Mouse (Mus musculus) lung, embryonic 15.5 days (tissue): ENCODE data around the gene Ubox5. TPM values are rescaled to one million over a fixed set of nuclear protein-coding genes. Genes with fewer than 3 reads are reported as not detected.
A peak's percentile ranks its signal among the peaks of the same experiment; 100 is the strongest.

ENCODE experiments used
- ATAC-seq: fragments of 200-750 bp; cut with Nextera tagmentation; 2 replicates; pipeline ENCODE4 v1.8.0; 2017; ENCODE audit warnings: moderate number of reproducible peaks, borderline replicate concordance; ENCODE audit not compliant: low FRiP score, low TSS enrichment; ENCODE audit errors: extremely low read depth
- H3K27ac ChIP-seq: fragments of 300-500 bp; sonication (generic); 2 replicates; pipeline ENCODE4 v1.5.1; 2015; ENCODE audit warnings: moderate library complexity, mild to moderate bottlenecking, inconsistent platforms
- H3K27me3 ChIP-seq: fragments of 300-500 bp; sonication (generic); 2 replicates; pipeline ENCODE4 v1.6.1; 2015; ENCODE audit warnings: inconsistent platforms
- H3K36me3 ChIP-seq: fragments of 300-500 bp; sonication (generic); 2 replicates; pipeline ENCODE4 v1.6.1; 2015; ENCODE audit warnings: inconsistent platforms
- H3K4me1 ChIP-seq: fragments of 300-500 bp; sonication (generic); 2 replicates; pipeline ENCODE4 v1.6.1; 2015; ENCODE audit warnings: inconsistent platforms
- H3K4me2 ChIP-seq: fragments of 300-500 bp; sonication (generic); 2 replicates; pipeline ENCODE4 v1.6.1; 2015; ENCODE audit warnings: inconsistent platforms, mild to moderate bottlenecking, moderate library complexity
- H3K4me3 ChIP-seq: fragments of 300-500 bp; sonication (generic); 2 replicates; pipeline ENCODE4 v1.5.1; 2015; ENCODE audit warnings: mild to moderate bottlenecking, inconsistent platforms
- H3K9ac ChIP-seq: fragments of 300-500 bp; sonication (generic); 2 replicates; pipeline ENCODE4 v1.6.1; 2015; ENCODE audit warnings: inconsistent platforms
- H3K9me3 ChIP-seq: fragments of 300-500 bp; sonication (generic); 2 replicates; pipeline ENCODE4 v1.6.1; 2016; ENCODE audit warnings: inconsistent platforms
- WGBS: fragments of 180-500 bp; shearing (Covaris S2); methylation state at CpG from one replicate; pipeline ENCODE4 v1.1.7; 2015; 5-methylcytosine and 5-hydroxymethylcytosine counted together
- polyA plus RNA-seq: library from polyadenylated mRNA; unstranded; fragments of >200 nt; fragmentation: Nextera tagmentation; extraction: Ambion mirVana; gene quantifications from 2 replicates; pipeline ENCODE4 v1.2.1, GENCODE M21; 2015

Ubox5 gene
- polyA plus RNA-seq: 10.4 and 10.5 TPM in 2 replicates

DNA sequence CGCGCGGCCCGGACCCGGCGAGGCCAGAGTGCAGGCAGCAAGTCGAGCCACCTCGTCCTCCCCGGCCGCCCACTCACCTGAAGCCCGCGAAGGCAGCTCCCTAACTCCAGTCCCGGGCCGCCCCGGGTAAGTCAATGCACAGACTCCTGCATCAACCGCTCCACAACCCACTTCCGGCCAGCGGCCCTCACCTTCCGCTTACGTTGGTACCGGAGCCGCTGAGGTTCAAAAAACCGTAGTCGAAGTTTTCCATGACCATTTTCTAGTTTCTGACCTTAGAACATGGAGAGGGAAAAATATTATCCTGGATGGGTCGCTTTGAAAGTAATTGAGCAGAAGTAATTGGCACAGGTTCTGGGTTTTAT, at the start of gene Ubox5, which contains the start of gene Fastkd5:
Ubox5 (minus strand) TSS at position 200 of the 365 bp plus-strand sequence.
Fastkd5 (minus strand) TSS at position 189 of the 365 bp plus-strand sequence.
- ATAC-seq: peak; percentile 80
- H3K27ac ChIP-seq: peak within 1 kb of the TSS; percentile 67
- peaks cover 14% of the 10 kb centered on the region for H3K27me3 ChIP-seq
- peaks cover 13% of the 10 kb centered on the region for H3K4me1 ChIP-seq
- H3K36me3 ChIP-seq: peaks cover 19% of the 10 kb centered on the region; the same call in 1 of the 2 replicates
- no peaks in the 10 kb centered on the region for H3K9me3 ChIP-seq
- H3K9ac ChIP-seq: peak within 1 kb of the TSS; percentile 92
- under 1% methylated on average over 25 of the region's 25 CpGs for WGBS
- peak within 1 kb of the TSS; percentile 76 for H3K4me2 ChIP-seq
- peak within 1 kb of the TSS; percentile 100 for H3K4me3 ChIP-seq

DNA sequence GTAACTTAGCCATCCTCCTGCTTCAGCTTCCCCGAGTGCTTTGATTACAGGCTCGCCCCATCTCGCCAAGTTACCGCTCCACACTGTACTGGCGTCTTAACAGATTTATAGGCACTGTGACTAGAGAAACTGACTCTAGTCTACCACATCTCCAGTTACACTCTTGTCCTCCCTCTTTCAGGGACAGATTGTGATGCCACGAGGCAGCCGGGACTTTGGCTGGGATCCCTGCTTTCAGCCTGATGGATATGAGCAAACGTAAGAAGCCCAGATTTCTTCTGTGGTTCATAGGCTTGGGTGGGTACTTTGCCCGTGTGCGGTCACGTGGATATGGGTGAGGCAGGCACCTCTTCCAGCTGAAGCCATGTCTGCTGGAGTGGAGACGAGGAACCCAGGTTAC, 49.3 kb upstream of the Ubox5 start:
- no peak for ATAC-seq
- 92% methylated on average over 12 of the region's 12 CpGs for WGBS

DNA sequence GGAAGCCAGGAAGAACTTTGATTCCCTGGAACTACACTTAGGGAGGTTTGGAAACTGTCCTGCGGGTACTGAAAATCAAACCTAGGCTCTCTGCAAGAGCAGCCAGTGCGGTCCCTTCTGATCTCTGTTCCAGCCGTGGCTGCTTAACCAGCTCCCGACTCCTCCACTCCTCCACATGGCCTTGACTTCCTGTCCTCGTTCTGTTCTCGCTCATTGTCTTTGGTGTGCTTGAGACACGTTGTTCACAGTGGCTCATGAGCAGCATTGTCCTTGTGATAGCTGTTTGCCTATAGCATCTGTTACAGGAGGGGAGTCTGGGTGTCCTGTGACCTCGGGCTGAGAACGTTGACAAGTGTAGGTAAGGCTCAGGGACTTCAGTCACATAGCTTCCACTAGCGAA, 47.4 kb upstream of the Ubox5 start:
- WGBS: 83% methylated on average over 10 of the region's 10 CpGs
- H3K27me3 ChIP-seq: no peaks in the 10 kb centered on the region
- no peak for ATAC-seq
- H3K4me1 ChIP-seq: no peaks in the 10 kb centered on the region
- H3K36me3 ChIP-seq: peaks cover 87% of the 10 kb centered on the region
- H3K4me3 ChIP-seq: no peak overlapping the region
- no peak overlapping the region for H3K9ac ChIP-seq
- no peaks in the 10 kb centered on the region for H3K9me3 ChIP-seq
- no peak overlapping the region for H3K27ac ChIP-seq
- H3K4me2 ChIP-seq: no peak overlapping the region

More for the DNA sequence above, 49.3 kb upstream of the Ubox5 start:
- H3K36me3 ChIP-seq: peaks cover 77% of the 10 kb centered on the region
- H3K4me3 ChIP-seq: no peak overlapping the region
- no peaks in the 10 kb centered on the region for H3K9me3 ChIP-seq
- no peak overlapping the region for H3K27ac ChIP-seq
- no peak overlapping the region for H3K9ac ChIP-seq
- H3K4me1 ChIP-seq: no peaks in the 10 kb centered on the region
- no peak overlapping the region for H3K4me2 ChIP-seq
- no peaks in the 10 kb centered on the region for H3K27me3 ChIP-seq

DNA sequence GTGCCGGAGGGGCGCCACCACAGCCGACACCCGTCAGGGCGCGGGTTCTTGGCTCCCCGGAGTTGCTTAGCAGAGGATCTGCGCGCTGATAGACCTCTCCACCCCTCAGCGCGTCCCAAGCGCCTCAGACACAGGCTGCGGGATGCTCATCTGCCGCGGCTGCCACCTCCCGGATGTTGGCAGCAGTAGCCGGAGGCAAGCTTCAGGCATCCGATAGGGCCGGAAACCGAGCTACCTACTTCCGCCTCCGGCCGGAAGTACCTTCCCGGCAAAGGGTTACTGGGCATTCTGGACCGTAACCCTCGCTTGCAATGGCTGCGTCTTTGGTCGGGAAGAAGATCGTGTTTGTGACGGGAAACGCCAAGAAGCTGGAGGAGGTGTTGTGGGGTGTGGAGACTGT, 37.7 kb upstream of the Ubox5 start, which contains the start of gene Itpa:
Itpa (plus strand) TSS at position 52 of the 400 bp plus-strand sequence.
- H3K27ac ChIP-seq: peak within 1 kb of the TSS; percentile 81
- H3K4me1 ChIP-seq: peaks cover 30% of the 10 kb centered on the region
- no peaks in the 10 kb centered on the region for H3K27me3 ChIP-seq
- peak within 1 kb of the TSS; percentile 65 for H3K9ac ChIP-seq
- peak within 1 kb of the TSS; percentile 90 for H3K4me2 ChIP-seq
- under 1% methylated on average over 31 of the region's 31 CpGs for WGBS
- H3K36me3 ChIP-seq: peaks cover 13% of the 10 kb centered on the region
- H3K9me3 ChIP-seq: no peaks in the 10 kb centered on the region
- ATAC-seq: peak; percentile 65
- H3K4me3 ChIP-seq: peak within 1 kb of the TSS; percentile 70

DNA sequence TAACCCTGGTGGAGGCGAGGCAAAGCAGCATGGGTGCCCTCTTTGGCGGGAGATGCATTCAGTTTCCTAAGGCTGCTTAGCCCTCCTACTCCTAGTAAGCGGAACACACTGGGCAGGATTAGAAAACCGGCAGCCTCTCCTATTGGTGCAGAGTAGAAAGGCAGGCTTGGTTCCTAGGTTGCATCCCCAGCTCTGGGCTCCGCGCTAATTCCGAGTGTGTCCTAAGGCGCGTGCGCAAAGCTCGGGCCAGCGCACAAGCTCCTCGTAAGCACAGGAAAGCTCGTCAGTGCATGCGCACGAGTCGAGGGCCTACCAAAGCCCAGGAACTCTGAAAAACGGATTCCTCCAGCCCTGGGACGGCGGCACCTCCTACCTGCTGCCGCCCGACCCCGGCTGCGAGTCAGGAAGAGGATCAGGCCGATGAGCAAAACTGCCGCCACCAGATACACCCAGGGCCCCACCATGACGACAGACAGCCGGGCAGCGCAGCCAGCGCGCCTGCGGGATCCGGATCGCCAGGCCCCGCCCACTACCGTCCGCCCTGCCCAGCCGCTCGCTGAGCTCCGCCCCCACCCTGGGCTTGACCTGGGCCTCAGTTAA, 34.4 kb upstream of the Ubox5 start, which contains the start of gene Ddrgk1:
Ddrgk1 (minus strand) TSS at position 558 of the 600 bp plus-strand sequence.
- Histone ChIP-seq H3K27ac (peak within 1 kb of the TSS; percentile 95), H3K36me3 (peaks cover 22% of the 10 kb centered on the region), H3K27me3 (no peaks in the 10 kb centered on the region), H3K9ac (peak within 1 kb of the TSS; percentile 76), H3K9me3 (no peaks in the 10 kb centered on the region), H3K4me3 (peak within 1 kb of the TSS; percentile 55), H3K4me2 (peak within 1 kb of the TSS; percentile 82), H3K4me1 (peaks cover 24% of the 10 kb centered on the region)
- under 1% methylated on average over 40 of the region's 40 CpGs for WGBS
- ATAC-seq: peak; percentile 96

DNA sequence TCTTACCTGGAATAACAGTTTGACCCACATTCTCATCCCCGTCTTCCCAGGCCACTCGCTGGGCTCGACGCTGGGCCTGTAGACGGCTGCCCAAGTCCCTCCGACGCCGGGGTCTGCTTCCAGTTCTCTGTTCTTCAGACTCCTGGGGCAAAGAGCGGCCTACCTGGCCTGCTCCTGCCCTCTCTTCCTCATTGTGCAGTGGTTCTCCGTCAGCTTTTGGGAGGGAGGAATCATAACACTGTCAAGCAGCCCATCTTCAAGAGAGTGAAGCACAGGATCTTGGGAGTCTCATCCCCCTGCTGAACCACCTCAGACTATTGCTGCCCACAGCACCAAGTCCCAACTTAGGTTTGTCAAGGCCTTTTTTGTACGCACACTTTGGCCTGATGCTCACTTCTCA, 33.5 kb upstream of the Ubox5 start:
- Histone ChIP-seq H3K4me2 (peak overlapping the region; percentile 82), H3K4me3 (peak overlapping the region; percentile 55), H3K27me3 (no peaks in the 10 kb centered on the region), H3K9me3 (no peaks in the 10 kb centered on the region), H3K36me3 (peaks cover 31% of the 10 kb centered on the region), H3K9ac (peak overlapping the region; percentile 17; the same call in 1 of the 2 replicates), H3K27ac (no peak overlapping the region), H3K4me1 (peaks cover 20% of the 10 kb centered on the region)
- 91% methylated on average over 11 of the region's 11 CpGs for WGBS
- ATAC-seq: no peak

DNA sequence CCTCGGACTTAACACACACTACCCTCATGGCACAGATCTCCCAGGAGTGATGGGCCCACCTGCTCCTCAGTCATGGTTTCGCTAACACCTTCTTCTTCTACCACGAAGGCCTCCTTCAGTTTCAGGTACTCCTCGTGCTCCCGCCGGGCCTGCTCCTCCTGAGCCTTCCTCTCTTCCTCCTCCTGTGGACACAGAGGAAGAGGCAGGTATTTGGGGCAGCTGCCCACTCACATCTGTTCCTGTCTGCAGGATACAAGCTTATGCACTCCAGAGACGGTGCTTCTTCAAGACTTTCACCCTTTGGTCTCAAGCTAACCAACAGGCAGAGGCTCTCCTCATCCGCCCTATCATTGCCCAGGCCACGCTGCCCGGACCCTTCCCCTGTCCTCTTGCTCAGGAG, 28.7 kb upstream of the Ubox5 start:
- H3K4me1 ChIP-seq: peaks cover 10% of the 10 kb centered on the region
- no peaks in the 10 kb centered on the region for H3K9me3 ChIP-seq
- WGBS: 94% methylated on average over 10 of the region's 10 CpGs
- H3K4me2 ChIP-seq: no peak overlapping the region
- no peak overlapping the region for H3K9ac ChIP-seq
- ATAC-seq: no peak
- H3K27me3 ChIP-seq: no peaks in the 10 kb centered on the region
- H3K4me3 ChIP-seq: no peak overlapping the region
- peaks cover 62% of the 10 kb centered on the region for H3K36me3 ChIP-seq
- H3K27ac ChIP-seq: no peak overlapping the region

DNA sequence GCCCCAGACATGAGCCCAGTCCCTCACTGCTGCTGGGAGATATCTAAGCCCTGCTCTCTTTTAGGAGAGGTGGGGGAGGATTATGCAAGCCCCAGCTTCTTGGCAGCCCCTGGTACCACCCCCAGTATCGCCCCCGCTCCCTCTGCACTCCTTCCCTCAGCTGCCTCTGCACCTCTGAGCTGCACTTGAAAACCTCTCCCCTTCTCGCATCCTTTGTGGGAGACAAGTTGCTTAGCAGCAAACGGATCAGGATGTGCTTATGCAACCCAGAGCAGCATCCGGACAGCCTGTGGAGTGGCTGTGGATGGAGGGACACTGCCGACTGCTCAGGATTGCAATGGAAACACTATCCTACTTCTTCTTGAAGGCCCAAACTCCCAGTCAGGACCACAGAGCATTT, 27.7 kb upstream of the Ubox5 start:
- Histone ChIP-seq H3K9me3 (no peaks in the 10 kb centered on the region), H3K9ac (no peak overlapping the region), H3K4me1 (0 out of 2 replicates have a peak, but pooled peaks cover under 1% of the 10 kb centered on the region), H3K27me3 (no peaks in the 10 kb centered on the region), H3K4me2 (no peak overlapping the region), H3K36me3 (peaks cover 65% of the 10 kb centered on the region), H3K4me3 (no peak overlapping the region), H3K27ac (no peak overlapping the region)
- WGBS: 78% methylated on average over 6 of the region's 6 CpGs
- no peak for ATAC-seq

DNA sequence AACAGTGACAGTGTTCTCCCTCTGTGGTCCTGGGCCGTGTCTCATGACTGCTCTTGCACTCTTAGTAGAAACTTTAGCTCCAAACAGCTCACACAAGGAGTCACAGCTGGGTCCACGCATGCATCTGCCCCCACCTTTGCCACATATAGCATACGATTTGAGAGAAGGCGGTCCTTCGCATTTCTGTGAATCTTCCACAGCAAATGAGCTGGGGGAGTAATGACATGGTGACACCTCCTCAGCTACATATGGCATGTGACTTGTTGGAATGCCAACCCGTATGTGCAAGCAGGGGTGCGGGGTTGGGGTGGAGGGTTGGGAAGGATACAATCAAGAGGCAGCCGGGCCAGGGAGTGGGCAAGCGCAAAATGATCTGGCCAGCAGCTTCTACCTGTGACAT, 26.7 kb upstream of the Ubox5 start:
- H3K27me3 ChIP-seq: no peaks in the 10 kb centered on the region
- H3K4me2 ChIP-seq: no peak overlapping the region
- 86% methylated on average over 9 of the region's 9 CpGs for WGBS
- H3K27ac ChIP-seq: no peak overlapping the region
- ATAC-seq: no peak
- no peak overlapping the region for H3K4me3 ChIP-seq
- H3K9me3 ChIP-seq: no peaks in the 10 kb centered on the region
- H3K4me1 ChIP-seq: no peaks in the 10 kb centered on the region
- H3K9ac ChIP-seq: no peak overlapping the region
- H3K36me3 ChIP-seq: peaks cover 60% of the 10 kb centered on the region

DNA sequence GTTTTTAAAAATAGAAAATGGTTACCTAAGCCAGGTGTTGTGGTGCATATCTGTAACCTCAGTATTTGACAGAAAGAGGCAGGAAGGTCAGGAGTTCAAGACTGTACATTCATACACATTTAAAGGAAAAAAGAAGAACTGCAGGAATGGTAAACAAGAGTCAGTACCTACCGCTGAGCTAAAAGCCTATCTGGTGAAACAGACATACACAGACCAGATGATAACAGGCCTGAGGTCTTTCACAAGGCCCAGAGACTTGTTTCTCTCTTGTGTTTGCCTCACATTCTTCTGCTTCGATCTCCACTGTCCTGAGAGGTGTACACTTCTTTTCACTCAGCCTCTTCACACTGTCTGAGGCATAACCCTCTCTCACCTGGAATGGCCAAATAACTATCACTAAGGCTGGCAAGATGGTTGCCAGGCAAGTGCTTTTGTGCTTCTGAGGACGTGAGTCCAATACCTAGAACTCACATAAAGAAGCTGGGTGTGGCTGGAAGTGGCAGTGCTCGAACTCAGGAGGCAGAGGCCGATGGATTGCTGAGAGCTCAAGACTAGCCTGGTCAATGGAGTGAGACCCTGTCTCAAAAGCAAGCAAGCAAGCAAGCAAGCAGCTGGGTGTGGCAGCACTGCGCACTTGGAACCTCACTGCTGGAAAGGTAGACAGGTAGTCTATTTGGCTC, 26.0 kb upstream of the Ubox5 start:
- H3K4me2 ChIP-seq: no peak overlapping the region
- no peaks in the 10 kb centered on the region for H3K27me3 ChIP-seq
- H3K9ac ChIP-seq: no peak overlapping the region
- ATAC-seq: no peak
- H3K27ac ChIP-seq: no peak overlapping the region
- 83% methylated on average over 6 of the region's 6 CpGs for WGBS
- H3K4me1 ChIP-seq: no peaks in the 10 kb centered on the region
- H3K4me3 ChIP-seq: no peak overlapping the region
- H3K36me3 ChIP-seq: peaks cover 53% of the 10 kb centered on the region
- no peaks in the 10 kb centered on the region for H3K9me3 ChIP-seq

DNA sequence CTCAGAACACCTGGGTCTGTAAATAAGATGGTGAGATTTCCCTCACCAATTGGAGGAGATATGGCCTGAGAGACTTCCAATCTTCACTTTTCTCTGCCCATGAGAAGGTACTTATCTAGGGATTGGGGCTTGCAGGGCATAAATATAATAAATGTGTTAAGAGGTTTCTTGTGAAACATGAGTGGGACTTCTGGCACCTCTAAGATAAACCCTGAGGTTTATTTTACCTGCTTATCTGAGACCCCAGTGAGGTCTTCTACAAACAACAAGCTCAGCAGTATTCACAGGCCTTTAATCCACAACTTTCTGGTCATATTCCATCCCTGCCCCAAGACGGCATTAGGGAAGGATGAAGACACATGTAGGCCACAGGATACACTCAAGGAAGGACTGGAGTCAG, 23.9 kb upstream of the Ubox5 start:
- Histone ChIP-seq H3K27ac (no peak overlapping the region), H3K4me2 (no peak overlapping the region), H3K4me3 (no peak overlapping the region), H3K9ac (no peak overlapping the region), H3K9me3 (no peaks in the 10 kb centered on the region), H3K27me3 (no peaks in the 10 kb centered on the region), H3K36me3 (peaks cover 39% of the 10 kb centered on the region), H3K4me1 (no peaks in the 10 kb centered on the region)
- ATAC-seq: no peak
- 71% methylated on average over 1 of the region's 1 CpGs for WGBS

DNA sequence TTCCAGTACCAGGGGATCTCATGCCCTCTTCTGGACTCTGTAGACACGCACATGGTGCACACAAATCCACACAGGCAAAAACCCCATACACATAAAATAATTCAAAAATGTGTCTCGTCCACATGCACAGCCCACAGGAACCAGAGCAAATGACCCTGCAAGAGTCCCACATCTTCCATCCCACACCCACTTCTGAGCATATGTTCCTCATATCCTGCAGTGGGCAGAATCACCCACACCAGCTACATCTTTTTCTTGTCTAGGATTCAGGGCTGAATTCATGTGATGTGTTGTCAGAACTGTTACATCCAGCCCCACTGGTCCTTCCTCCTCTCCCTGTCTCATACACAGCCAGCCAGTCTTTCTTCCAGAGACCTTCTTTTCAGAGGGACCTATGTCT, 23.5 kb upstream of the Ubox5 start:
- Histone ChIP-seq H3K4me3 (no peak overlapping the region), H3K4me1 (no peaks in the 10 kb centered on the region), H3K9ac (no peak overlapping the region), H3K36me3 (peaks cover 34% of the 10 kb centered on the region), H3K9me3 (no peaks in the 10 kb centered on the region), H3K4me2 (no peak overlapping the region), H3K27ac (no peak overlapping the region), H3K27me3 (no peaks in the 10 kb centered on the region)
- 73% methylated on average over 2 of the region's 2 CpGs for WGBS
- no peak for ATAC-seq
